Mouse (Mus musculus) CD4-positive helper T cell, adult 2 months (primary cell): Measurements from ENCODE around the gene Ttc38.
A peak's percentile ranks its signal among the peaks of the same experiment; 100 is the strongest.
"Not testable (repeated sequence)": the region's sequence is repeated elsewhere in the genome, so short reads cannot be mapped to it uniquely, and the experiment has no call there.

Source experiments
- DNase-seq: peaks from one replicate; pipeline ENCODE4 v3.0.0-alpha.2; 2012; ENCODE audit warnings: low read depth, missing footprints, low spot score

The Ttc38 gene

GRCm38 (mm10) chr15:85822011-85822359 lies 10.1 kb upstream of the Ttc38 start:
- no peak for DNase-seq

GRCm38 (mm10) chr15:85826676-85827075 lies 5.4 kb upstream of the Ttc38 start:
- DNase-seq = no peak

GRCm38 (mm10) chr15:85828071-85828470 lies 4.0 kb upstream of the Ttc38 start:
- DNase-seq = no peak

DNA sequence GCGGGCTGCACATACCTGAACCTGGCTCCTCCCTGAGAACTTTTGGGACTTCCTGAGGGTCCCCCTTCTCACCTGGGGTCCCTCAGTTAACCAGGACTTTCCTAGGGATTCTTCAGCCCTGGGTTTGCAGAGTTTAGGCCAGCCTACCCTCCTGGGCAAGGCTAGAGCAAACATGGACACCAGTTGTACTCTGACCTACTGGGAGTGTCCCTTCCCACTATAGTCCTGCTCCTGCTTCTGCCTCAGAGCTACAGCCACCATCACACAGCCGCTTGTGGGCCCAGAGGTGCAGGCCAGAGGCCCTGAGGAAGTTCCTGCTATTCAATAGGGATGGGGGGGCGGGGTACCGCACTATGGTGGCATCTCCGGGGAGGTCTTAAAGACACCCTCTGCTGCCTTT lies 2.6 kb upstream of the Ttc38 start:
- no peak for DNase-seq

- DNase-seq = no peak
These were observed 493 bp downstream of the Ttc38 start for GRCm38 (mm10) chr15:85832599-85832998.

DNA sequence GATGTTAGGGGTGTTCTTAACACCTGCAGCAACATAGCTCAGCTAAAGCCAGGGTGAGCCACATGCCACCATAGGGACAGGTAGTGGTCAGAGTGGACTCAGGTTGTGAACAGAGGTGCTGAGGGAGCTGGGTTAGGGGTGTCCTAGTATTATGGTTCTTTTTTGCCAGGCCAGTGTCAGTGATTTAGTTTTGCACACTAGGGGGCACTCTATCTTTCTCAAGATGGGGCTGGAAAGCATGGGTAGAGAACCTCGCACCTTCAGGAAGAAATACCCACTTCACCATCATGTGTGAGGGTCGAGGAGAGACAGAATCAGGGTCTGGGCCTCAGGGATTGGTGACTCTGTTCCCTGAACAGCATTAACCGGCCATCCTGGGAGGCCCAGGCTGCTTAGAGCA lies 3.2 kb downstream of the Ttc38 start:
- DNase-seq = peak; percentile 17

- no peak for DNase-seq
These were observed 4.8 kb downstream of the Ttc38 start for GRCm38 (mm10) chr15:85836887-85837286.

DNA sequence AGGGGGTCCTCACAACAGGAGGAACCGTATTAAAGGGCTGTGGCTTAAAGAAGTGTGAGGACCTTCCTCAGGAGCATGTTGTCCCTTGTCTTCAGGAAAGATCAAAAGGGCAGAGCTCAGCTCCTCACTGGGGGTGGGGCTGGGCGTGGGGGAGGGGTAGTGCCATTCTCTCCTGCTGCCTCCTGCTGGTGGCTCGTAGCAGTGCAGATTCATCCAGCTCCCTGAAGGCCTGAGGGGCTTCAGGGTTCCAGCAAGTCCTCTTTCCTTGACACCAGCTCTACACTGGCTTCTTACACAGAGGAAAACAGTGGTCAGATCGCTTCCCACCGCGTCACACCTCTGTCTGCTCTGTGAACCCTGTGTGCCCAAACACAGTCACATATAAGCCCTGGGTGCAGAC lies 8.9 kb downstream of the Ttc38 start:
- DNase-seq = peak; percentile 36

DNA sequence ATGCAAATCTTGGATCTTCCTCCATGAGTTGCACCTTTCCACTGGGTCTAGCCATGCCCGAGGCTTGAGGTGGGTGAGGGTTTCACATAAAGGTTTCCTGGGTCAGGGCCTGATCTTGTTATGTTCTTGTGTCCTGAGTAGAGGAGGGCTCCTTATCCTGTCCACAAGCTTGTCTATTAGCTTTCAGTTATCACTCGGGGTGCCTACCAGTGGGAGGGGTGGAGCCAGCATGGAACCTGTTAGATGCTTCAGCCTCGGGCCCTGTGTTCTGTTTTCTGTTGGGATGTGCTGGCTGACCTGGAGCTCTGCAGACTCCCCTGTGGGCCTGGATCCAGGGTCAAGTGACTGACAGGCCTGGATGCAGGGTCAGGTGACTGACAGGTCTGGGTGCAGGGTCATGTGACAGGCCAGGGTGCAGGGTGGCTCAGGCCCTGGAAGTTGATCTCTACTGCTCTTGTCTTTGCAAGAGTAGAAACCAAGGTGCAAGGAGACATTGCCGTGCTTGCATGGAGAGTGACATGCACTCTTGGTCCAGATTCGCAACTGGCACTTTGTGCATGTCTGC lies 9.8 kb downstream of the Ttc38 start:
- DNase-seq = no peak

GRCm38 (mm10) chr15:85845071-85845470 lies 13.0 kb downstream of the Ttc38 start:
- DNase-seq = no peak

DNA sequence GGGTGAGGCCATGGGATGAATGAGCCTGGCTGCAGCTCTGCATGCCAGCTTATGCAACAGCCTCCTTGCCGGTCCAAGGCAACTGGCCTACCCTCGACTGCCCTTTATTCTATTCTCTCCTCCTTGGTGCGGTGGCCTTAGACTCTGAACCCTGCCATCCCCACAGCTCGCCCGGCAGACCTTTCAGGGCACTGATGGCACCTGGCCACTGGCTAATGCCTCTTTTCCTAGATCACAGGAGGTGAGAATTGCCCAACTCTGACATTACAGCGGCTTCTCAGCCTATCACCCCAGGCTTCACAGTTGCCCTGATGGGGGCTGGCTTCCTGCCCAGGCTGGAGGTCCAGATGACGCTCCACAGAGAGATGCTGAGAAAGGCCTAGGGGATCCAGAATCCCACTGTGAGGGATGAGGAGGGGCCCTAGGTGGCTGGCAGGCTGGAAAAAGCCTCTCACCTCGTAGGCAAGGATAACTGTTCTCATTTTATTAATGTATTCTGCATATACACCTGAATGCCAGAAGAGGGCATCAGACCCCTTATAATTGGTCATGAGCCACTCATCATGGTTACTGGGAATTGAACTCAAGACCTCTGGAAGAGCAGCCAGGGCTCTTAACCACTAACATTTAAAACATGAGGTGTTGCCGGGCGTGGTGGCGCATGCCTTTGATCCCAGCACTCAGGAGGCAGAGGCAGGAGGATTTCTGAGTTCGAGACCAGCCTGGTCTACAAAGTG lies 19.7 kb downstream of the Ttc38 start:
- DNase-seq = no peak

- DNase-seq = no peak
These were observed 26.9 kb downstream of the Ttc38 start for GRCm38 (mm10) chr15:85858980-85859489.

GRCm38 (mm10) chr15:85859490-85860031 lies 27.5 kb downstream of the Ttc38 start, which contains the start of gene Gtse1:
Gtse1 (plus strand) TSS chr15:85859745.
- DNase-seq = peak; percentile 95

- DNase-seq = not testable (repeated sequence)
These were observed 33.8 kb downstream of the Ttc38 start for GRCm38 (mm10) chr15:85865913-85866312.

- DNase-seq = peak; percentile 74
These were observed 35.6 kb downstream of the Ttc38 start for GRCm38 (mm10) chr15:85867696-85868095.

DNA sequence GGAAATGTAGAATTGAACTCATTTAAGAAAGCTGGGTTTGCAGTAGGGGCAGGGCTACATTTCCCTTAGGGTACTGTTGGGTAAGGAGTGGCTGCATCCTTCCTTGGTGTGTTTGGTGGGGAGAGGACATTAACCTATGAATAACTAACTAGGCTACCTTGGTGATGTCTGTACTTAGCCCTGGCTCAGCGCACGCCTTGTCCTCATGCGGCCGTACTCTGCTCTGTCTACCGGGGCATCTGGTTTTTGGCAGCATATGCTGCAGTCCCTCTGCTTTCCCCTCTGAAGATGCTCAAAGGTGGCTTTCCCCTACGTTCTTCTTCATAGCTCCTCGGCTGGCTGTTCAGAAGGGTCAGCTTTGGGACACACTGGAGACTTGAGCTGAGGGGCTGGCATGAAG lies 45.2 kb downstream of the Ttc38 start:
- no peak for DNase-seq

DNA sequence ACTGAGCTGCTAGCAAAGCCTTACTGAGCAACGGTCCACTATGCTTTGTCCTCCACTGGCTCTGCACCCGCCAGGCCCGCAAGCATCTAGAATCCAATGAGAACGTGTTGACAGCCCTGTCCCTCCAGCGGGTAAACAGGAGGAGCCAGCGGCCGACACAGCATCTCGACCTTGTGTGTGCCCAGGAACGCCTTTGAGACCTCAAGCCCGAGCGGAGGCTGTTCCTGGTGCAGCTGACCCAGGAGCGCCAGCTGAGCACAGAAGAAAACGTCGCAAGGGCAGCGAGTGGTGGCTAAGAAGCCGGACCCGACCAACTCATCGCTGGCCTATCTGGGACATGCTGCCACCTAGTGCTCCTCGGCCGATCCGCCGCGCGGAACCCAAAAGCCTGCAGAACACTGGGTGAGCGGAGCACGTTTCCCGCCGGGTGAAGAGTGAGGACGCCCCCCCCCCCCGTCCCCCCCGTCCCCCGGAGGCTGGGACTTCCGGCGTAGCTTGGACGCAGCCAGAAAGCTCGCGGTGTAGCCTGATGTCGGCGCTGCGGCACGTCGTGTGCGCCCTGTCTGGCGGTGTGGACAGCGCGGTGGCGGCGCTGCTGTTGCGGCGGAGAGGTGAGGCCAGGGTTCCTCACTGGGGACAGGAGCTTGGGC lies 46.9 kb downstream of the Ttc38 start, which contains the start of gene Trmu:
Gene Trmu, plus strand, starts transcription at position 465 of the 650 bp plus-strand sequence.
- peak; percentile 88 for DNase-seq

- DNase-seq = no peak
These were observed 47.4 kb downstream of the Ttc38 start for GRCm38 (mm10) chr15:85879498-85879895.

- no peak for DNase-seq
These were observed 53.5 kb downstream of the Ttc38 start for GRCm38 (mm10) chr15:85885606-85886005.

DNA sequence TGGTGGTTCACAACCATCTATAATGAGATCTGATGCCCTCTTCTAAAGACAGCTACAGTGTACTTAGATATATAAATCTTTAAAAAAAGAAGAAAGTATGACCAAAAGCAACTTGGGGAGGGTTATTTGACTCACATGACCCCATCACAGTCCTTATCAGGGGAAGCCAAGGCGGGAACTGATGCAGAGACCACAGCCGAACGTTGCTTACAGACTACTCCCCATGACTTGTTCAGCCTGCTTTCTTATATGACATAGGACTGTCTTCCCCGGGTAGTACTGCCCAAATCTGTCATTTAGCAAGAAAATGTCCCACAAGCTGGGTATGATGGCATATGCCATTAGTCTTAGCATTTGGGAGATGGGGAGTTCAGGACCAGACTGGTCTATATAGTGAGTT lies 57.1 kb downstream of the Ttc38 start:
- no peak for DNase-seq

DNA sequence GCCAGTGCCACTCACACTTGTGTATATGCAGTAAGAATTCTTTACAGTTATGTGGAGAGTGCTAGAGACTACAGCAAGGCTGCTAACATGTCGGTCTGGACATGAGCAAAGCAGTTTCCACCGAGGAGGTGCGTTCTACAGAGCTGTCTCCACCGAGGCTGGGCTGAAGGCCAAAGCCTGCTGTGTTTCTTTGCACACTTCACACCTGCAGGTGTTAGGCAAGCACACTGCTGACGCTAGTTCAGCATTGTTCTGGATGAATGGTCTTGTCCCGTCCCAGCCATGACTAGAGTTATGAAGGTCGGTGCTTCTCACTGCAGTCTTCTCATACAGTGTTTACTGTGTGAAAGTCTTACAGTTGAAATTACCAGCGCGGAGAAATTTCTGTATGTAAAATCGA lies 59.9 kb downstream of the Ttc38 start:
- DNase-seq = no peak

DNA sequence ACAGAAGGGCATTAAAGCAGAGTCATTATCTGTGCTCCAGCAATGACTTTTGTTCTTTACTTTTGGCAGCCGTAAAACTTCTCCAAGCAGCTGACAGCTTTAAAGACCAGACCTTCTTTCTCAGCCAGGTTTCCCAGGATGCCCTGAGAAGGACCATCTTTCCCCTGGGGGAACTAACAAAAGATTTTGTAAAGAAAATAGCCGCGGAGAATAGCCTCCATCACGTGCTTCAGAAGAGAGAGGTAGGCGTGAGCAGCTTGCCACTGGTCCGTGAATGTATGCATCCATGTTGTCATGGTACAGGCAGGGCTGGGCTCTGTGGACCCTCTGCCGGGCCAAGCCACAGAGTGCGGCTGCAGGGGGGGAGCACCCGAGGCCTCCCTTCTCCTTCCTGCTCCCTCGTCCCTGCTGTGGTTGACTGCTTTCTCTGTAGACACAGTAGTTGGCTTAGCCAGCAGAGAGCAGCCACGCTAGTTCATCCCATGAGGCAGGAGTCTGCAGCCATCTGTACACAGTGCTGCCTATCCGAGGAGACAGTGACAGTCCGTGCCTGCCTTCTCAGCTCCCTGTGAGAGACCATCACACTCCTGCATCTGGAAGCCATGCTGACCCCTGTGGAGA lies 60.5 kb downstream of the Ttc38 start:
- DNase-seq = no peak
